Mouse (Mus musculus) left cerebral cortex, adult 18-20 months (tissue): ENCODE measurements around the gene Usp48. TPM values are rescaled to one million over a fixed set of nuclear protein-coding genes. Genes with fewer than 3 reads are reported as not detected.

Source experiments
- total RNA-seq, 2 experiments: library from RNA; stranded (reverse); gene quantifications; 2 replicates each; pipeline ENCODE4 v1.2.3; 2021

The Usp48 gene
- total RNA-seq, 2 experiments from 2014 or later = 111 to 127 TPM

Other genes with a start within 250 kb of the Usp48 start
- gene Cdc42, start 236.0 kb upstream of the Usp48 start, total RNA-seq = 100 to 1,000 TPM; 307 to 330 TPM
- not detected for gene Cela3a, start 184.0 kb upstream of the Usp48 start, total RNA-seq
- not detected for gene Cela3b, start 163.2 kb upstream of the Usp48 start, total RNA-seq
- gene 1700013G24Rik, start 140.5 kb upstream of the Usp48 start, total RNA-seq = not detected
- 1 to 10 TPM; 4.3 to 5.0 TPM for gene Hspg2, start 125.0 kb upstream of the Usp48 start, total RNA-seq
- not detected for gene Ldlrad2, start 19.2 kb upstream of the Usp48 start, total RNA-seq
- gene Rap1gap, start 71.0 kb downstream of the Usp48 start, total RNA-seq = 100 to 1,000 TPM; 289 to 307 TPM
- gene Alpl, start 202.6 kb downstream of the Usp48 start, total RNA-seq = 10 to 100 TPM; 10.0 to 11.0 TPM